Mouse (Mus musculus) thymus, adult 2 months (tissue): ENCODE measurements around the gene Pou1f1. TPM values are rescaled to one million over a fixed set of nuclear protein-coding genes. Genes with fewer than 3 reads are reported as not detected.
A peak's percentile ranks its signal among the peaks of the same experiment; 100 is the strongest.

ENCODE experiments used
- DNase-seq: peaks from one replicate; pipeline ENCODE4 v3.0.0; 2021
- H3K27ac ChIP-seq: fragments of 200-500 bp; 2 replicates; pipeline ENCODE4 v1.5.1; 2012; ENCODE audit warnings: low read length, control low read depth; ENCODE audit not compliant: control insufficient read depth, insufficient read depth
- H3K27me3 ChIP-seq: fragments of 200-500 bp; 2 replicates; pipeline ENCODE4 v1.6.1; 2012; ENCODE audit warnings: mild to moderate bottlenecking, low read length, moderate library complexity, mixed read lengths; ENCODE audit not compliant: control insufficient read depth, insufficient read depth
- H3K36me3 ChIP-seq: fragments of 200-500 bp; 2 replicates; pipeline ENCODE4 v1.6.1; 2012; ENCODE audit warnings: mild to moderate bottlenecking, low read length, moderate library complexity; ENCODE audit not compliant: control insufficient read depth, insufficient read depth
- H3K4me1 ChIP-seq: fragments of 200-500 bp; replicated peaks from 2 replicates; pipeline ENCODE4 v1.6.1; 2012; ENCODE audit warnings: low read length; ENCODE audit not compliant: control insufficient read depth, insufficient read depth
- H3K4me3 ChIP-seq: fragments of 200-500 bp; 2 replicates; pipeline ENCODE4 v1.5.1; 2012; ENCODE audit warnings: mild to moderate bottlenecking, low read length, control low read depth, moderate library complexity; ENCODE audit not compliant: control insufficient read depth, insufficient read depth
- CTCF ChIP-seq: fragments of 200-500 bp; IDR thresholded peaks from 2 replicates; pipeline ENCODE4 v1.5.1; 2012; ENCODE audit warnings: mild to moderate bottlenecking, control low read depth, low read length, moderate library complexity, borderline replicate concordance; ENCODE audit not compliant: control insufficient read depth, poor library complexity, insufficient read depth; ENCODE audit errors: extremely low read depth
- POLR2A ChIP-seq: fragments of 200-500 bp; IDR thresholded peaks from 2 replicates; pipeline ENCODE4 v1.6.1; 2012; ENCODE audit warnings: mild to moderate bottlenecking, low read length, control low read depth, moderate library complexity; ENCODE audit not compliant: control insufficient read depth, poor library complexity, insufficient read depth; ENCODE audit errors: extremely low read depth
- WGBS: fragments of 180-500 bp; shearing (Covaris S2); methylation state at CpG from one replicate; pipeline ENCODE4 v1.1.7; 2018; 5-methylcytosine and 5-hydroxymethylcytosine counted together
- polyA plus RNA-seq: library from polyadenylated mRNA; depleted of rRNA; stranded (reverse); fragments of >200 nt; gene quantifications from 2 replicates; pipeline ENCODE4 v1.2.3, GENCODE M21; 2012

Gene Pou1f1
- polyA plus RNA-seq, 1 experiment, result 0.24 TPM

DNA sequence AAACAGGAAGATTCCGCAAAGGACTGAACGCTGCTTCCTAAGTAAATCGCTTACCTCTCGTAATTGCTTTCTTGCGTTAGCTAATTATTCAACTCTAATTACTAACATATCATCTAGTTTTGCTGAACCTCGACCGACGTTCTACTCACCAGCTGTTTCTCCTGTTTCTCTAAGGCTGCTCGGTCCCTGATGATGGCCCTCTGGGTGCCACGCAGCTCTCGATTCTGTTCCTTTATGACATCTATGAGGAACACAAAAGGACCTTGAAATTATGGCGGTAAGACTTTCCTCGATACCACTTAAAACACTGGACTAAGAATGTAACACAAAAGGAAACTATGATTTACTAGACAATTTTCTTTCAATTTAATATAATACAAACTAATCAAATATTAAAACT lies 30.5 kb downstream of the Pou1f1 start:
- WGBS, result 97% methylated on average over 13 of the region's 13 CpGs
- no peak overlapping the region for H3K4me3 ChIP-seq
- H3K4me1 ChIP-seq, result no peaks in the 10 kb centered on the region
- H3K27ac ChIP-seq, result no peak overlapping the region
- H3K36me3 ChIP-seq, result peaks cover 6% of the 10 kb centered on the region; the same call in 1 of the 2 replicates
- H3K27me3 ChIP-seq, result no peaks in the 10 kb centered on the region
- TF ChIP-seq POLR2A, result no peak
- TF ChIP-seq CTCF, result no peak
- DNase-seq, result no peak

DNA sequence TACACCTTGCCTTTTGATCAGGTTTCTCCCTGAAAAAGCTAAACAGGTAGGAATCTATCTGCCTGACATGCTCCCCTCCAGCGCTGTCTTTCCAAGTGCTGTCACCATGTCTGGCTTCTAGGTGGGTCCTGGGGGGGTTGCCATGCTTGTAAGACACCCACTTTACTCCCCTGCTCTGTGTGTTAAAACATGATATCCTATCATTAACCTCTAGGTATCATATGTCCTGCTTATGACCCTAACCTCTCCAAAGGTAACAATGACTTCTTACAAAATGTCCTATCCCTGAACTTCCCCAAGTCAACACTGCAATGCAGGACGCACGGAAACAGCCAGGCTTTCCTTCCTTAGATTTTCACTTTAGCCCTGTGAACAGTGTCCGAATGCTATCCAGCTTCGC lies 34.0 kb downstream of the Pou1f1 start:
- 90% methylated on average over 5 of the region's 5 CpGs for WGBS
- H3K36me3 ChIP-seq, result no peaks in the 10 kb centered on the region
- TF ChIP-seq POLR2A (no peak), CTCF (no peak)
- no peak overlapping the region for H3K27ac ChIP-seq
- H3K4me3 ChIP-seq, result no peak overlapping the region
- no peaks in the 10 kb centered on the region for H3K4me1 ChIP-seq
- H3K27me3 ChIP-seq, result no peaks in the 10 kb centered on the region
- DNase-seq, result no peak

DNA sequence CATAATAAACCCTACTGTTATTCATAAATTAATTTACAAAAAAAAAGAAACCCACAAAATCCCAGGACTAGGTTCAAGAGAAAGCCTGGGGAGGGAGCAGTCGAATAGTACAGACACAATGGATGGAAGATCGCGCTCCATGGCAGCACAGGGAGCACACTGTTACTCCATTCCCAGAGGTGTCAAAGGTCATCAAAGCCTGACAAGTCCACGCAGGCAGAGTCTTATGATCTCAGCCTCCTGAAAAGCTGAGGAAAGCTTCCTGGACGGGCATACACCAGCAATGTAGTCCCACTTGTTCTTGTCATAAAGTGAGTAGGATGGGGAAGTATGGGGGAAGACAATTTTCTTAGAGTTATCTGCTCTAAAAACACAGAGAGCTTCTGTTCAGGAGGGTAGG lies 37.1 kb downstream of the Pou1f1 start:
- no peak overlapping the region for H3K4me3 ChIP-seq
- TF ChIP-seq POLR2A, result no peak
- TF ChIP-seq CTCF, result no peak
- 96% methylated on average over 5 of the region's 5 CpGs for WGBS
- H3K27ac ChIP-seq, result no peak overlapping the region
- H3K4me1 ChIP-seq, result peaks cover 3% of the 10 kb centered on the region
- no peaks in the 10 kb centered on the region for H3K27me3 ChIP-seq
- H3K36me3 ChIP-seq, result no peaks in the 10 kb centered on the region
- no peak for DNase-seq

DNA sequence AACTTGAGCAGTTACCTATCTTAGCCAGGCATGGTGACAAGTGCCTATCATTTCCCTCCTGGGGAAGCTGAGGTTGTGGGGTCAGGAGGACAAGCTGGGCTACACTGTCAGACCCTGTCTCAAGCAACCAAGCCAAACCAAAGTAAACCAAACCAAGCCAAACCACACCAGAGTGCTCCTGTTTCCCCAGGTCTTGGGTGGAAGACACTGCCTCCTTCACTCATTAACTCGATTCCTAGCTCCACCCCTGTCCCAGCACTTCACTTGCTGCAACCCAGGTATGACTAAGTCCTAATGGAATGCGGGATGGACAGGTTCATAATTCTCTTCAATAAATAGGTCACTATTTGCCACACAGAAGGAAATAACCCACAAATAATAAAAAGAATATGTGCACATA lies 39.3 kb downstream of the Pou1f1 start:
- peaks cover 6% of the 10 kb centered on the region for H3K4me1 ChIP-seq
- no peaks in the 10 kb centered on the region for H3K27me3 ChIP-seq
- no peak for TF ChIP-seq CTCF
- TF ChIP-seq POLR2A, result no peak
- H3K27ac ChIP-seq, result no peak overlapping the region
- no peaks in the 10 kb centered on the region for H3K36me3 ChIP-seq
- no peak overlapping the region for H3K4me3 ChIP-seq
- WGBS, result 93% methylated on average over 2 of the region's 2 CpGs
- DNase-seq, result no peak

DNA sequence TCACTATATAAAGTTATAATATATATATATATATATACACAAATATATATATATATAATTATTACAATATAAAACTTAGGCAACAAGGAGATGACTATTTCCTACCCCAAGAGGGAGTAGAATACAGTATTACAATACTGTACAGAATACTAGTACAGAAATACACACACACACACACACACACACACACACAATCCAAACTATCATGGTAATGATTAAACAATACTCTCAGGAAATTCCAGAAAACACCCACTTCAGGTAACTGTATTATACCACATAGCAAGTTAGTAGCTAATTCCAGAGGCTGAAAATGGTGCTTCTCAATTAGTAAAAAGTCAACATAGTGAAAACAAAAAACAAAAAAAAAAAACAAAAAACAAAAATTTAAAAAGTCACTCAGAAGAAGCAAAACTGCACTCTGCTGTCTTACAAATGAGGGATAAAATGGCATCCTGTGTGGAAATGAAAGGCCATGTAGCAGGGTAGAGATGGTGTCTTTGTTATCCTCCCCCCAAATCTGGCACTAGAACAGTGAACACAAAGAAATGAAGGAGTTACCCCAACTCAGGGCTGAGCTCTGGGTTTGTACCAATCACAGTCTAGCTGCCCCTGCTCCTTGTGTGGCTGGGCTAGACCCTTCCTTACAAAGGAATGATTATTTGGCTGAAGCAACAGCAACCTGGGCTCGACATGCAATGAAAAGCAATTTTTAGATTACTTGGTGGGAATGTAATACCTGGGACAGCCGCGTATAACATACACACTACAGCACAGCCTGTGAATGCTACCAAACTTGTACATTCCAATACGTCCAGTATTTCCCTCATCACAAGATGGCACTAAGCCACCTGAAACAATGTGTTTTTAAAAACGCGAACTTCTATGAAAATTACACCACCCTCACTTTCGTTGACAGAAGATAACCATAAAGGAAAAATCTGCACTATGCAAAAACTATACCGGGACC lies 41.0 kb downstream of the Pou1f1 start:
- H3K36me3 ChIP-seq, result no peaks in the 10 kb centered on the region
- TF ChIP-seq CTCF (no peak), POLR2A (no peak)
- WGBS, result 5% methylated on average over 8 of the region's 8 CpGs
- H3K4me1 ChIP-seq, result peaks cover 6% of the 10 kb centered on the region
- no peak overlapping the region for H3K27ac ChIP-seq
- H3K27me3 ChIP-seq, result no peaks in the 10 kb centered on the region
- no peak for DNase-seq
- peak overlapping the region; percentile 69; the same call in 1 of the 2 replicates for H3K4me3 ChIP-seq

DNA sequence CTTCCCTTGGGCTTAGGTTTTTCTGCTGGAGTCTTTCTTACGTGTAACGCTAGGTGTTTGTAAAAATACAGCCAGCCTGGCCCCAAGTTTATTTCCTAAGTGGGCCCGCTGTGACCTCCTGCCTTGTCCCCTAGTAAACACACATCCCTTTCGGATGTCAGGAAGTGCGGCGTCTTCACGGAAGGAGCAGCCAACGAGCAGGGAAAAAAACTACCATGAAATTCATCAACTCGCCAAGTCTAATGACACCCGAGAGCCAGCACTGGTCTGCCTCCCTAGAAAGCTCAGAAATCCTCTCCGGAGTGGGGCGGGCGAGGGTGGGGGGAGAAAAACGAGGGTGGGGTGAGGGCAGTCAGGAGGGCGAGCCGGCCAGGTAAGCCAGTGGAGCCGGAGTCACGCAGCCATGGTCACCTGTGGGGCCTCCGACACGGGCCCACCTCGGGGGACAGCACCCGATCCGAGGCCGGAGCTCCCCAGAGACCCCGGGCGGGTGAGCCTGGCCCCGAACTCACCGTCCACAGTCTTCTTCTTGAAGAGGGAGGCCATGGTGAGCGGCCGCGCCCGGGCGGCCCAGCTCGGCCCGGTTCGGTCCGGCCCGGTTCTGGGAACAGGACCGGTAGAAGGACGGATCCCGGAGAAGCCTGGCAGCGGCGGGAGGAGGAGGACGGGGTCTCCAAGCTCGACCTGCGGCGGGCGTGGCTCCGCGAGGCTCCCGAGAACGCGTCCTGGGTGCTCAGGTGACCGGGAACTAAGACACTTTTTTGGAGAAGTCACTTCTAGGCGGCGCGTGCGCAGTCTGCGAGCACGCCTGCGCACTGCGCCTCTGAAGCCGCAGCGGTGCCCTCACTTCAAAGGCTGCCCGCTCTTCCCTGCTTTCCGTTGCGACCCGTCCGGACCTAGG lies 41.9 kb downstream of the Pou1f1 start, which contains the start of gene Chmp2b:
TSS of gene Chmp2b (minus strand) at position 764 of the 901 bp plus-strand sequence.
- under 1% methylated on average over 69 of the region's 69 CpGs for WGBS
- Histone ChIP-seq H3K27me3 (no peaks in the 10 kb centered on the region), H3K36me3 (no peaks in the 10 kb centered on the region), H3K27ac (no peak within 1 kb of the TSS), H3K4me3 (peak within 1 kb of the TSS; percentile 69), H3K4me1 (peaks cover 6% of the 10 kb centered on the region)
- TF ChIP-seq CTCF, result peak; percentile 23; the same call in 1 of the 2 replicates
- 0 out of 2 replicates have a peak, but pooled peaks have one; percentile 13 for TF ChIP-seq POLR2A
- DNase-seq, result peak; percentile 81
